Mouse (Mus musculus) mesoderm, embryonic 11.5 days (tissue): Measurements from ENCODE around the gene Casc1.
A peak's percentile ranks its signal among the peaks of the same experiment; 100 is the strongest.

Source experiments
- DNase-seq: peaks from one replicate; pipeline ENCODE4 v3.0.0-alpha.2; 2012; ENCODE audit warnings: low read depth, low spot score

Gene Casc1

GRCm38 (mm10) chr6:145202432-145203125, 8.2 kb downstream of the Casc1 start:
- no peak for DNase-seq

DNA sequence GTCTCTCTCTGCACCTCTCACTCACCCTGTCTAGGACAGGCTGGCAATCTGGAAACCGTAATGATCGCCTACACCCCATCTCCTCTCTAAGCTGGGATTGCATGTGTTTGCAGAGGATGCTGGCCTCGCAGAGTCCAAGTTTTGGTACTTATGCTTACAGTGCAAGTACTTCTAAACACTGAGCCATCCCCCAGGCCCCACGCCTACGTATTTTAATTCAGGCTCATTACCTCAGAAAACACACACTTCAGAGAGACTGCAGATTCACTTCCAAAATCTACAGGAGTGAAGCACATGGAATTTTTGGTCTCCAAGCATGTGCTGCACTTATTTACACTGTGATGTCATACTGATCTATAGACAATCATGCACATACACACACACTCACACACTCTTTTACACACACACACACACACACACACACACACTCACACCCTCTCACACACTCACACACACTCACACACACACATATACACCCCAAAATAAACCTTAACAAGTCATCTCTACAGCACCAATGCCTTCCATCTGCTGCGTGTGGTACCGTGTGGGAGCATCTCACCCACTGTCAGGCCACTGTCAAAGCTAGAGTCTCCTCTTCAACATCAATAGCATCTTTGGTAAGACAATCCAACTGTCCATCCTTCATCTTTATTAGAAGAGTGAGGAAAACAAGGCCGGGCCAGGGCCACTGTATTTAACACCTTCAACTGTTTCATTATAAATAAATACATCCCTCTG, 12.7 kb downstream of the Casc1 start:
- DNase-seq, result no peak

GRCm38 (mm10) chr6:145193446-145193845, 17.4 kb downstream of the Casc1 start:
- DNase-seq, result no peak

GRCm38 (mm10) chr6:145193038-145193437, 17.8 kb downstream of the Casc1 start:
- DNase-seq, result no peak

- DNase-seq, result no peak
Observed at GRCm38 (mm10) chr6:145187093-145188088, 23.4 kb downstream of the Casc1 start.

GRCm38 (mm10) chr6:145186096-145186495, 24.7 kb downstream of the Casc1 start:
- DNase-seq, result no peak

DNA sequence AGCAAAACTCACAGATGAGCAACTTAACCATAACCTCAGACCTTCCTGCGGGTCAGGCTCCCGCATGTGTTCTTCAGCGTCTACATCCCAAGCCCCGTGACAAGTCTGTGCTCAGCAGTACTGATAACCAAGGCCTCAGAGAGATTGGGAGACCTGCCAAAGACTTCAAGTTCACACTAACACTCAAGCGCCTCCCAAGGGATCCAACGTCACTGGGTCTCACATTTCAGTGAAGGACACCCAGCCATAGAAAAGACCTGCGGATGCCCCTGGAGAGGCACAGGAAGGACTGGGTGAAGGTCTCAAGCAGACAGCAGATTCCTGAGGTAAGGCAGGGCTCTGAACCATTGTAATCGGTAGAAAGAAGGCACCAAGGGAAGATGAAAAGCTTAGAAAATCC, 28.8 kb downstream of the Casc1 start:
- no peak for DNase-seq

DNA sequence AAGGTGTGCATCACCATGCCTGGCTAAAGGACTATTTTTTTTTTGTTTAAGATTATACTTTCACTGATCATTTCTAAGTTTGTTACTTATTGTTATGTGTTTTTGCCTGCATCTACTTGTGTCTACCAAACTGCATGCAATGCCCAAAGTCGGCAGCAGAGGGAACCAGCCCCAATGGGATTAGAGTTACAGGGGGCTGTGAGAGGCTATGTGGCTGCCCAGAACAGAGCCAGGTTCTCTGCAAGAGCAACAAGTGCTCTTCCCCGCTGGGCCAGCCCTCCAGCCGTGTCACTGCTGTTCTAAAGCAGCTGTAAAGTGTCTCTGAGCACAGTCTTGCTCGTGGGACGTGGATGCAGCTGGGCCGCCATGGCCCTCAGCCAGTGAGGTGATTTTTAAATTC, 31.1 kb downstream of the Casc1 start:
- DNase-seq, result peak; percentile 66

- DNase-seq, result no peak
Observed at GRCm38 (mm10) chr6:145176474-145176873, 34.3 kb downstream of the Casc1 start.

DNA sequence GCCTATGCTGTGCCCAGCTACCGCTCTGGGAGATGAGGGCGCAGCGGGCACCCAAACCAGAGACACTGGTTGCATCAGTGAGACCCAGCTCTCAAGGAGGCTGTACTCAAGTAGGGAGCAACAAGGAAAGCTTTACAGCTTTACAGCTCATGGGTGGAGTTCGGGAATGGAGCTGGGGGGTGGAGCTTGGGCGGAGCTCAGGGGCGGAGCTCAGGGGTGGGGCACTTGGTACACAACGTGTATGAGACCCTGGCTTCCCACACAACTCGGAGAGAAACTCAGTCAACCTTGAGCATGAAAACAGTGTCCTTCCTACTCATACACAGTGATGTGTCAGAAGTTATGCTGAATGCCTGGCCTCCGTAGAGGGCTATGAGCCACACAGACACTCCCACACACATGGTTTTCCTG, 35.2 kb downstream of the Casc1 start:
- DNase-seq, result no peak

GRCm38 (mm10) chr6:145173781-145174191, 37.0 kb downstream of the Casc1 start:
- peak; percentile 52 for DNase-seq

GRCm38 (mm10) chr6:145171892-145172606, 38.8 kb downstream of the Casc1 start:
- DNase-seq, result no peak

GRCm38 (mm10) chr6:145160581-145160980, 50.2 kb downstream of the Casc1 start:
- no peak for DNase-seq

DNA sequence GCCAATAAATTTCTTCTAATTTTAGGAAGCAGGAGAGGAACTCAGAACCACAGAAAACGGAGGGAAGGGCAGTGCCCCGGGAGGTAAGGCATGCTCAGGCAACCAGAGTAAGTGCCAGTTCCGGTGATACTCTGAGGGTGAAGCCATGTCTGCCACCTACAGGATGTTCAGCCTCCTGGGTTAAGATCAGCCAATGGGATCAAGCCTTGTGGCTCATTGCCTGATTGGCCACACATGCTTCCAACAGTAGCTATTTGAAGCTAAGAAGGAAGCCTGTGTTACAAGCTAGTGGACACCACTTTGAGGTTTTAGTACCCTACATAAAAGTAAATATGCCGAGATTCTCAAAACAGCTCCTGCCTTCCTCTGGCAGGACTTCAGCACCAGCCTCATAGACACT, 52.2 kb downstream of the Casc1 start:
- no peak for DNase-seq

DNA sequence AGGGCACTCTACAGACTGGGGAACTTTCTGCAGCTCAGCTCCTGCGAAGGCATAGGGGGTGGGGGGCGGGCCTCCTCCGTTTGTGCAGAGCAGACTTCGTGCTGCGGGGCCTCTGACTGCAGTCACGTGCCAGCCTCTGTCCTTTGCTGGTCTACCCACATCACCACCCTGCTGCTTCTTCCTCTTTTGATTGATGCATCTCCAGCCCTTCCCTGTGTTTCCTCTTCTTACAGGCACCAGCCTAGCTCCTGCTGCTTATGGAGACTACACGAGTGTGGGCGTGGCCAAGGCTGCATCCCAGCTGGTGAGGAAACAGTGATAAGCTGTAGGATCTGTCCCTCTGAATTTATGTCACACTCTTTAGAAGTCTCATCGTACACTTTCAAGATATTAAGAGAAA, 61.8 kb downstream of the Casc1 start:
- DNase-seq, result no peak

DNA sequence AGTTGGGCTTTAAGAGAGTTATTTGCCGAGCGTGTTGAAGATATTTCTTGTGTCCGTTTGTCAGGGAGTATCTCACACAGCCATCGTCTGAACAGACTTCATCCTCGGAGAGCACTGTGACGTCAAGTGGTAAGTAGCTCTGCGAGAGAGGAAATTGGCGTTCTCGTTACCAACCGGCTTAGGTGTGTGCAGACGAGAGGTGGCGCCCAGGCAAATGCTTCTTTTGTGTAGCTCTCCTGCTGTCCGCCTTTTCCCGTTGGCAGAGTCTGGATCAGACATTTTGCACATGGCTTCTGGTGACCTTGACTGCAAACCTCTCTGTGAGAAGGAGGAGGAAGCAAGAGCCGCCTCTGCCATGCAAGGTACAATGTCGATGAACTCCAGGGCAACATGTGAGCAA, 63.1 kb downstream of the Casc1 start:
- DNase-seq, result no peak

GRCm38 (mm10) chr6:145145173-145145572, 65.6 kb downstream of the Casc1 start:
- DNase-seq, result no peak

DNA sequence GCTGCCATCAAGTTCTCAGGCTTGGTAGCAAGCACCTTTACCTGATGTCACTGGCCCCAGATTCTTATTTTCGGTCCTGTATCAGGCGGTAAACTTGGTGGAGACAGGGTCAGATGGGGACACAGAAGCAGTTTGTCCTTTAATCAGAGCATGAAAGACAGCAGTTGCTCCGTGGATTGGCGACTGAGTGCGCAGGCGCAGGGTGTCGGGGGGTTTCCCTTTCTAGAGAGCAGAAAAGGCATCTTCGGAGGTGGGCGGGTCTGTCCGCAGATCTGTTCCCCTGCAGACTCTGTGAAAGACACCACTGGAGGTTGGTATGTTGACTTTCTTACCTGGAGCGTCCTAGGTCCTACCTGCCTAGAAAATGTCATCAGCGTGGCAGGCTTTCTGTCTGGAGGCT, 69.0 kb downstream of the Casc1 start:
- no peak for DNase-seq

DNA sequence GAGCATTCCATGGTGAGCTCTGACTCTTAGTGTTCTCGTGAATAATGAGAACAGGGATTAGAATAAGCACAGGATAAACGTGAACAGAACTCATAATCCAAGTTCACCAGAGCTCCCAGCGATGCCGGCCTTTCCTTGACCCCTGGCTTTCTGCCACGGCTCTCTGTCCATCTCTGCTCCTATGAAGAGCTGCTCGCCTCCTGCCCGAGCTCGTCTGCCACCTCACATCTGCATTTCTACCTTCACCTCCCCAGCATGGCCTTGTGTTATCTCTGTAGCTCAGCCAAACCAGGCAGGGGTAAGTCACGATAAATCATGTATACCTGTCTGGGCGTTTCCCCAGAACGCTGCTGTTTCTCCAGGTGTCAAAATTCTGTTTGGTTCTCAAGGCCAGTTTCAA, 70.1 kb downstream of the Casc1 start:
- no peak for DNase-seq

DNA sequence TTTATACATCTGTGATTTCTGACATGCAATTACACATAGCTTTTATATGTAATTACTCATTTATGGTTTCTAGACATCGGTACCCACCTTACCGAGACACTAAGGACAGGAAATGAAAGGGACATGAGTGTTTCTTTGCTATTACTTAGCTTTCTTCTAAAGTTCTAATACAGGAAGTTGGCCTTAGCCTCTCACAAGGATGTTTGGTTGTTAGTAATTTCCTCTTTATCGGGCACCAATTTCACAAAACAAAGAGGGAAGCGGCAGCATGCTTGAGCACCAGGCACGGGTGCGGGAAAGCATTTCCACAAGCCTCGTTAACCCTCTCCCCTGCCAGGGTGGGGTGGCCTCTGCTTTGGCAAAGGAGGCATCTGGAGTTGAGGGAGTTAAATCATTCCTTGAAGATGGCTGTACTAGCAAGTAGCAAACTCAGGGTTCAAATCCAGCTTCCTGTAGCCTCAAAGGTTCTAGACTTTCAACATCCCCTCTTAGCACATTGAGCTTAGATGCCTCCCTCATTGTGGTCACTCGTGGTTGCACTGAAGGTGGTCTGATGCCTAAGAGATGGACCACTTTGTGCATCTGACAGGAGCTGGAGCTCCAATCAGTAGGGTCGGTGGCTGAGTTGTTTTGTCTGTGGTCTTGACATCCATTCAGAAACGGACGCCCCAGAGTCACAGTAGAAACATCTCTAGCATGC, 70.9 kb downstream of the Casc1 start:
- DNase-seq, result no peak

GRCm38 (mm10) chr6:145139236-145139635, 71.6 kb downstream of the Casc1 start:
- DNase-seq, result no peak
